Mouse (Mus musculus): ENCODE measurements around the gene Gm10961. TPM values are rescaled to one million over a fixed set of nuclear protein-coding genes. Genes with fewer than 3 reads are reported as not detected.

The Gm10961 gene
- polyA plus RNA-seq, 1 experiment = not detected

DNA sequence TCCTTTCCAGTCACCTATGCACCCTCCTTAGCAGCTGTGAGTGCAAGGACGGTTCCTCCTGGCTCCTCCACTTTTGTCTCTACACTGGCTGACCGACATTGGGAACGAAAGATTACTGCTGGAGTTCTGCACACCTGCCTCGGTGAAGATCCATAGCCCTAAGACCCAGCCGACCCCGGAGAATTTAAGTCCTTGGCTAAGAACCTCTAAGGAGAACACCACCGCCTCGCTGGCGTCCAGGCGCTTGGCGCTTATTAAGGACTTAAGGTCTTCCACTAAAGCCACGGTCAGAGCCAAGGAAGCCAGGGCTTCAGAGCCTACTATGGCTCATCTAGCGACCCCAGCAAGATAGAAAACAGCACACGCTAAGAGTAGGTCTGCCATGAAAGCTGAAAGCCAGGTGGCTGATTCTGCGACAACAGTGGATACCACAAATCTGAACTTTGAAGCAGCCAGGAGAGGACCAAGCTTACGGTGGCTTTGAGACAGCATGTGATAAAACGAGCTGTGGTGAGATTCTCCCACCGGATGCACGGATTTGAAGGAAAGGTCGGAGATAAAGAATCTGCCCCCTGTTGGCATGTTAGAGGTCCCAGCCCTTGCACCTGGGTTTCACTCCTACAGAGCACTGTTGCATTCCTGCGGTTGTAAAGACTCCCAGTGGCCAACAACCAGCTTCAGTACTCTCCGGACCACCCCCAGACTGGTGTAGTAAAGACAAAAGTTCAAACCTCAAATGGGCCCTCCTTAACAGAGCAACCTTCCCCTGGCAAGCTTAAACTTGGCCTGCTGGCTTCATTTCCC lies 33.3 kb upstream of the Gm10961 start:
- Histone ChIP-seq H3K4me1 (ENCODE audit: control insufficient read depth, insufficient read depth, low read length) (no peaks in the 10 kb centered on the region), H3K27me3 (replicated peaks; ENCODE audit: control insufficient read depth, insufficient read depth, low read length) (peaks cover 5% of the 10 kb centered on the region), H3K27ac (ENCODE audit: insufficient read depth, low read depth, low read length) (no peak overlapping the region), H3K36me3 (ENCODE audit: control insufficient read depth, insufficient read depth, low read length) (no peaks in the 10 kb centered on the region), H3K4me3 (ENCODE audit: insufficient read depth, low read depth, low read length) (no peak overlapping the region)
- TF ChIP-seq POLR2A (IDR thresholded peaks at IDR 0.05; ENCODE audit: low read depth, low read length) = no peak
- no peak for TF ChIP-seq CTCF (conservative IDR thresholded peaks at IDR 0.05; ENCODE audit: insufficient read depth, insufficient read length, low read depth, low read length)
- 30% methylated on average over 22 of the region's 22 CpGs for WGBS
- DNase-seq = no peak

DNA sequence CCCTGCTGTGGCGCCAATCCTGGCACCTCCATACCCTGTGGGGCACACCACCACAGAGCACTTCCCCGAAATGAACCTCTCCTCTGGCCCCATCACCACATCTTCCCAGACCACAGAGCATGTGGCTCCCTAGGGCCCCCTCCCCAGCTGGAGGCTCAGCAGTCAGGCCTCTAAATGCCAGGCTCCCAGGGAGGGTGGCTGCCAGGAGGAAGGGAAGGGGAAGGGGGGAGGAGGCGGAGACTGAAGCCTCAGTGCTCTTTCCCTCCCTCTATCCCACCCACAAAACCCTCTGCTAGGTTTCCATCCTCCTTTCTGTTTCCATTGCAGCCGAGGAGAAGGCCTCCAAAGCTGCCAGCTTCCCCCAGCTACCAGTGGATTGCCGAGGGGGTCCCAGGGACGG lies 31.0 kb upstream of the Gm10961 start:
- DNase-seq = no peak
- 76% methylated on average over 6 of the region's 6 CpGs for WGBS
- peaks cover 3% of the 10 kb centered on the region for H3K27me3 ChIP-seq (replicated peaks; ENCODE audit: control insufficient read depth, insufficient read depth, low read length)
- no peaks in the 10 kb centered on the region for H3K4me1 ChIP-seq (ENCODE audit: control insufficient read depth, insufficient read depth, low read length)
- H3K36me3 ChIP-seq (ENCODE audit: control insufficient read depth, insufficient read depth, low read length) = no peaks in the 10 kb centered on the region
- TF ChIP-seq CTCF (conservative IDR thresholded peaks at IDR 0.05; ENCODE audit: insufficient read depth, insufficient read length, low read depth, low read length) = no peak
- no peak for TF ChIP-seq POLR2A (IDR thresholded peaks at IDR 0.05; ENCODE audit: low read depth, low read length)
- H3K27ac ChIP-seq (ENCODE audit: insufficient read depth, low read depth, low read length) = no peak overlapping the region
- H3K4me3 ChIP-seq (ENCODE audit: insufficient read depth, low read depth, low read length) = no peak overlapping the region

DNA sequence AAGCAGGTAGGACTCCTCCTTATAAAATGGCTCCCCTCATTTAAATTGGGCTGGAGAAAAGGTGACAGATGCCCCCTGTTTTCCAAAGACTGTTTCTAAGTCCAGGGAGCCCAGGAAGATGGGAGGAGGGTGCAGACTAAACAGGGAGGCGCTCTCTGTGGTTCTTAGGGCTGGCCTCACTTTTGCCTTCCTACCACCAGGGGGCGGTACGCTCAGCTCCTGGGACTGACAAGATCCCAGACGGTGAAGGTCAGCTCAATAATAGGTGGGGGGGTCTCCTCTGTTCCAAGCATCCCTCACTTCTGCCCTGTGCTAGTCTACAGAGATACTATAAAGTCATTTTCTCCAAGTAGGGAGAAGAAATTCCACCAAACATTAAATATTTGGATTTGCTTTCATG lies 25.8 kb upstream of the Gm10961 start:
- H3K27ac ChIP-seq (ENCODE audit: insufficient read depth, low read depth, low read length) = no peak overlapping the region
- H3K4me3 ChIP-seq (ENCODE audit: insufficient read depth, low read depth, low read length) = no peak overlapping the region
- peak; percentile 56 for DNase-seq
- TF ChIP-seq POLR2A (IDR thresholded peaks at IDR 0.05; ENCODE audit: low read depth, low read length) (no peak), CTCF (conservative IDR thresholded peaks at IDR 0.05; ENCODE audit: insufficient read depth, insufficient read length, low read depth, low read length) (peak; percentile 88)
- no peaks in the 10 kb centered on the region for H3K36me3 ChIP-seq (ENCODE audit: control insufficient read depth, insufficient read depth, low read length)
- WGBS = 13% methylated on average over 4 of the region's 4 CpGs
- H3K27me3 ChIP-seq (replicated peaks; ENCODE audit: control insufficient read depth, insufficient read depth, low read length) = no peaks in the 10 kb centered on the region
- H3K4me1 ChIP-seq (ENCODE audit: control insufficient read depth, insufficient read depth, low read length) = no peaks in the 10 kb centered on the region; the same call in 1 of the 2 replicates

DNA sequence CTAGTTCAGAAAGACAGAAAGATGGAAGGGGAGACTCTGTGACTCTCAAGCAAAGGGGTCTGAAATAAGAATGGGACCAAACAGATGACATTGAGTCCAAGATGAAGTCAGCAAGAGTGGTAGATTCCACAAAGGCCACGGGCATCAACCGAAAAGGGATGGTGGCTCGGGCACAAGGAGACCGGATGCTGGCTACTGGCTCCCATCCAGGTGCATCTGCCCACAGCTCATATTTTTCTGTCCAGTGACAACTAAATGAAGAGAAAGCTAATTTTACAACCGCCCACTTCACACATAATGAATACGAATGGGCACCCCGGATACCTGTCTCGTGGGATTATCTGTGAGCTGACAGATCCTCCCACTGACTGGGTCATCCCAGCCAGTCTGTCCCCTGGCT lies 23.9 kb upstream of the Gm10961 start:
- no peak for TF ChIP-seq CTCF (conservative IDR thresholded peaks at IDR 0.05; ENCODE audit: insufficient read depth, insufficient read length, low read depth, low read length)
- no peak for TF ChIP-seq POLR2A (IDR thresholded peaks at IDR 0.05; ENCODE audit: low read depth, low read length)
- Histone ChIP-seq H3K36me3 (ENCODE audit: control insufficient read depth, insufficient read depth, low read length) (no peaks in the 10 kb centered on the region), H3K27ac (ENCODE audit: insufficient read depth, low read depth, low read length) (no peak overlapping the region), H3K4me3 (ENCODE audit: insufficient read depth, low read depth, low read length) (no peak overlapping the region), H3K27me3 (replicated peaks; ENCODE audit: control insufficient read depth, insufficient read depth, low read length) (no peaks in the 10 kb centered on the region), H3K4me1 (ENCODE audit: control insufficient read depth, insufficient read depth, low read length) (no peaks in the 10 kb centered on the region; the same call in 1 of the 2 replicates)
- DNase-seq = no peak
- WGBS = 77% methylated on average over 8 of the region's 8 CpGs

DNA sequence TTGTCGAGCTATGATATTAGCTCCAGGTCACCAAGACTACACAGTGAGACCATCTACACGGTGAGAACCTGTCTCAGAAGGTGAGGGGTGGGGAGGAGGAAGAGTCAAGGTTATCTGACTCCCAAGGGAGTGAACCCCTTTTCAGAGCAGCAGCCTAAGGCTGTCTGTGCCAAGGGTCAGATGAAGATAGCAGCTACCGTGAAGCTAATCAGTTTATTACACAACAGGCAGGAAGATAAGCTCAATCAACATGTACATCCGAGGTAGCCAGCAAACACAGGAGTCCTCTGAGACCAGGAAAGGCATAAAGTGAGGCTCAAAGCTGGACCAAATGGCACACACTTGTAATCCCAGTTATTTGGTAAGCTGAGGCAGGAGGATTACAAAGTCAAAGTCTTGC lies 22.3 kb upstream of the Gm10961 start:
- Histone ChIP-seq H3K36me3 (ENCODE audit: control insufficient read depth, insufficient read depth, low read length) (0 out of 2 replicates have a peak, but pooled peaks cover 2% of the 10 kb centered on the region), H3K27me3 (replicated peaks; ENCODE audit: control insufficient read depth, insufficient read depth, low read length) (no peaks in the 10 kb centered on the region), H3K4me3 (ENCODE audit: insufficient read depth, low read depth, low read length) (no peak overlapping the region), H3K4me1 (ENCODE audit: control insufficient read depth, insufficient read depth, low read length) (peaks cover 5% of the 10 kb centered on the region; the same call in 1 of the 2 replicates), H3K27ac (ENCODE audit: insufficient read depth, low read depth, low read length) (no peak overlapping the region)
- TF ChIP-seq POLR2A (IDR thresholded peaks at IDR 0.05; ENCODE audit: low read depth, low read length) (no peak), CTCF (conservative IDR thresholded peaks at IDR 0.05; ENCODE audit: insufficient read depth, insufficient read length, low read depth, low read length) (no peak)
- no peak for DNase-seq
- WGBS = 64% methylated on average over 4 of the region's 4 CpGs

DNA sequence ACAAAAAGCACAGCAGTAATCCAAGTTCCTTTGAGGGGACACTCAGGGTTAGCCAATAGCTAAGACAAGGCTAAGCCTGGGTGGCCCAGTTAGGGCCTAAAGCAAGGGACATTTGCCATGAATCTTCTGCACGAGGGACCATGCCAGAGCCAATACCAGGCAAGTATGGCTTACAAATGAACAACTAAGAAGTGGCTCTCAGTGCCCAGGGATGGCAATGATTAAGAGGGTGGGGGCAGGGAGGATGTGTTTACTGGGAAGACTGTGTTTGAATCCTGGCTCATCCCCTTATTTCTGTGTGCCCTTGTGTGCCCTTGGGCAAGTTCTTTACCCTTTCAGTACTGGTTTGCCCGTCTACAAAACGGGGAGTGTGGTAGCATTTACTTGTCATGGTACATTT lies 21.7 kb upstream of the Gm10961 start:
- peak; percentile 87 for DNase-seq
- no peaks in the 10 kb centered on the region for H3K27me3 ChIP-seq (replicated peaks; ENCODE audit: control insufficient read depth, insufficient read depth, low read length)
- TF ChIP-seq CTCF (conservative IDR thresholded peaks at IDR 0.05; ENCODE audit: insufficient read depth, insufficient read length, low read depth, low read length) = no peak
- no peak for TF ChIP-seq POLR2A (IDR thresholded peaks at IDR 0.05; ENCODE audit: low read depth, low read length)
- 0 out of 2 replicates have a peak, but pooled peaks cover 2% of the 10 kb centered on the region for H3K36me3 ChIP-seq (ENCODE audit: control insufficient read depth, insufficient read depth, low read length)
- H3K4me3 ChIP-seq (ENCODE audit: insufficient read depth, low read depth, low read length) = no peak overlapping the region
- no peak overlapping the region for H3K27ac ChIP-seq (ENCODE audit: insufficient read depth, low read depth, low read length)
- WGBS = 45% methylated on average over 3 of the region's 3 CpGs
- H3K4me1 ChIP-seq (ENCODE audit: control insufficient read depth, insufficient read depth, low read length) = peaks cover 5% of the 10 kb centered on the region; the same call in 1 of the 2 replicates

DNA sequence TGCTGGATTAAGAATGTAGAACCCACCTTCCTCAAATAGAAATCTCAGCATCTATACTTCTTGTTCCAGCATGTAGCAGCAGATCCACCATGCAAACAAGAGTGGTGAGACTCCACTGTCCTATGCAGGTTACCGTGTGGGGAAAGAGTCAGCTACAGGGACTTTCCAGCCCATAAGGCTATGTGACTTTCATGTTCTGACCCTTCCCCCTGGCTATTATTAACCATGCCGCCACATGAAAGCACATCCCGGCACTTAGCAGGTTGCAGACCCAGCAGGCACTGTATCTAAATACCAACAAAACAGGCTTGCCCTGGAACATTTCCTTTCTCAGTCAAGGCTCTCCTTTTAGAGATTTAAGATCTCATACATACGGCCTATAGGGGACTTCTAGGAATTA lies 19.7 kb upstream of the Gm10961 start:
- Histone ChIP-seq H3K36me3 (ENCODE audit: control insufficient read depth, insufficient read depth, low read length) (0 out of 2 replicates have a peak, but pooled peaks cover 2% of the 10 kb centered on the region), H3K27me3 (replicated peaks; ENCODE audit: control insufficient read depth, insufficient read depth, low read length) (no peaks in the 10 kb centered on the region), H3K27ac (ENCODE audit: insufficient read depth, low read depth, low read length) (no peak overlapping the region), H3K4me1 (ENCODE audit: control insufficient read depth, insufficient read depth, low read length) (peaks cover 5% of the 10 kb centered on the region; the same call in 1 of the 2 replicates), H3K4me3 (ENCODE audit: insufficient read depth, low read depth, low read length) (no peak overlapping the region)
- TF ChIP-seq POLR2A (IDR thresholded peaks at IDR 0.05; ENCODE audit: low read depth, low read length) = no peak
- no peak for TF ChIP-seq CTCF (conservative IDR thresholded peaks at IDR 0.05; ENCODE audit: insufficient read depth, insufficient read length, low read depth, low read length)
- no peak for DNase-seq
- WGBS = 53% methylated on average over 4 of the region's 4 CpGs

All from kidney, adult 2 months (tissue).